Comparison of ENCODE assay signal across 27 mouse cellular contexts in the genomic region with DNA sequence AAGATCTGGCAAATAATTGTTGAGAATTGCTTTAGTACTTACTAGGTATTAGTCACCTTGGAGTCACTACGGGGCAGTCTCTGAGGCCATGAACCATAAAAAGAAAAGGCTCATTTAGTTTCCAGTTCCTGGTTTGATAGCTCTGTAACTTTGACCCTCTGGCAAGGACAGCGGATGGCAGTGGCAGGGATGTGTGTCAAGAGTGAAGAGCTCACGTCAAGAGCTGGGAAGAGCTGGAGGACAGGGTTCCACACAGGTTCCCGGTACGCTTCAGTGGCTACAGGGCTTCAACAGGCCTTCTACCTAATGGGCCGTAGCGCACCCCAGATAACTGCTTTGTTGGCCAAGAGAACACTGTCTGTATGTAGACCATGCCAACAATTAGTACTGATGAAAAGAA.
A peak's percentile ranks its signal among the peaks of the same experiment; 100 is the strongest.
DNase-seq lines count a peak whose midpoint lies in the region; ATAC-seq and TF ChIP-seq lines count a peak whose summit lies in the region.
"Had no signal": no experiment of that assay in that cellular context is flagged by ENCODE, and none has a peak within 500 bp of the region (broad histone marks: within the 10 kb centered on the region; RNA-seq: fewer than 3 reads in every experiment).

No protein-coding gene starts in this region.

- no peaks in the 10 kb centered on the region for H3K9me3 ChIP-seq in kidney, embryonic 16.5 days (ENCODE audit: low read length)
- H3K9me3 ChIP-seq: embryonic facial prominence, embryonic 10.5 days; embryonic facial prominence, embryonic 15.5 days; forebrain, embryonic 12.5 days; hindbrain, embryonic 12.5 days; limb, embryonic 12.5 days; neural tube, embryonic 12.5 days had no signal

- ATAC-seq in kidney, embryonic 16.5 days (ENCODE audit: low FRiP score, low TSS enrichment) = peak; percentile 31; the same call in 1 of the 2 replicates
- ATAC-seq: hindbrain, postnatal 0 days; liver, postnatal 0 days had no signal

- WGBS in kidney, embryonic 16.5 days = 45% methylated on average over 7 of the region's 7 CpGs
- WGBS in small intestine, adult 2 months = 59% methylated on average over 7 of the region's 7 CpGs

- no peaks in the 10 kb centered on the region for H3K36me3 ChIP-seq in kidney, embryonic 16.5 days (ENCODE audit: insufficient read depth, low read length)
- no peaks in the 10 kb centered on the region for H3K36me3 ChIP-seq in small intestine, adult 2 months (ENCODE audit: control insufficient read depth, insufficient read depth, low read length)
- H3K36me3 ChIP-seq: embryonic facial prominence, embryonic 10.5 days; embryonic facial prominence, embryonic 15.5 days; forebrain, embryonic 12.5 days; limb, embryonic 12.5 days; neural tube, embryonic 12.5 days had no signal

- peaks cover 10% of the 10 kb centered on the region; the same call in 1 of the 2 replicates for H3K4me1 ChIP-seq in kidney, embryonic 16.5 days (ENCODE audit: insufficient read depth, low read length)
- H3K4me1 ChIP-seq in small intestine, adult 2 months (ENCODE audit: control insufficient read depth, insufficient read depth, insufficient read length, low read length) = no peaks in the 10 kb centered on the region; the same call in 1 of the 2 replicates
- H3K4me1 ChIP-seq: embryonic facial prominence, embryonic 10.5 days; embryonic facial prominence, embryonic 15.5 days; neural tube, embryonic 12.5 days had no signal

- H3K27ac ChIP-seq in kidney, embryonic 16.5 days (ENCODE audit: low read length) = no peak overlapping the region
- H3K27ac ChIP-seq in small intestine, adult 2 months (ENCODE audit: insufficient read depth, low read depth, low read length) = peak overlapping the region; percentile 35; the same call in 1 of the 2 replicates
- H3K27ac ChIP-seq: embryonic facial prominence, embryonic 10.5 days; embryonic facial prominence, embryonic 15.5 days; forebrain, embryonic 12.5 days; hindbrain, embryonic 12.5 days; hindbrain, postnatal 0 days; limb, embryonic 12.5 days; neural tube, embryonic 12.5 days had no signal

- H3K4me3 ChIP-seq in kidney, embryonic 16.5 days (ENCODE audit: low read length) = no peak overlapping the region
- no peak overlapping the region for H3K4me3 ChIP-seq in small intestine, adult 2 months (ENCODE audit: low read depth, low read length)
- H3K4me3 ChIP-seq: embryonic facial prominence, embryonic 10.5 days; embryonic facial prominence, embryonic 15.5 days; forebrain, embryonic 12.5 days; hindbrain, embryonic 12.5 days; limb, embryonic 12.5 days; myocyte; neural tube, embryonic 12.5 days had no signal

- H3K27me3 ChIP-seq in kidney, embryonic 16.5 days (ENCODE audit: insufficient read depth, low read length) = 0 out of 2 replicates have a peak, but pooled peaks cover 2% of the 10 kb centered on the region
- no peaks in the 10 kb centered on the region for H3K27me3 ChIP-seq in small intestine, adult 2 months (ENCODE audit: control insufficient read depth, insufficient read depth, low read length)
- H3K27me3 ChIP-seq: CH12.LX; embryonic facial prominence, embryonic 15.5 days; forebrain, embryonic 12.5 days; hindbrain, embryonic 12.5 days; limb, embryonic 12.5 days; neural tube, embryonic 12.5 days had no signal

- H3K4me2 ChIP-seq in kidney, embryonic 16.5 days (replicated peaks; ENCODE audit: low read depth, low read length) = no peak overlapping the region
- H3K4me2 ChIP-seq: embryonic facial prominence, embryonic 15.5 days; forebrain, embryonic 12.5 days; hindbrain, embryonic 12.5 days; limb, embryonic 12.5 days; liver, embryonic 11.5 days; midbrain, embryonic 11.5 days; neural tube, embryonic 12.5 days had no signal

- intact Hi-C loops in left cerebral cortex, postnatal 25 days (cut with DNase I) = no loop called here

- no peak for TF ChIP-seq POLR2A in small intestine, adult 2 months (IDR thresholded peaks at IDR 0.05; ENCODE audit: low read depth, low read length)

- DNase-seq in adrenal gland, adult 2 months = peak; percentile 20
- no peak for DNase-seq in adrenal gland, postnatal 14 days
- peak; percentile 18 for DNase-seq in testis, postnatal 10 days (ENCODE audit: low spot score)
- no peak for DNase-seq in testis, postnatal 14 days (ENCODE audit: low spot score)
- no peak for DNase-seq in left cerebral cortex, postnatal 25 days (ENCODE audit: low spot score in 2 of 2)
- no peak for DNase-seq in adipocyte (ENCODE audit: low spot score)
- DNase-seq: cerebellum, adult 18-20 months; cerebellum, postnatal 25 days; gastrocnemius, postnatal 10 days; heart, postnatal 14 days; liver, postnatal 0 days; lung, postnatal 36 days; right cerebral cortex, postnatal 4 days; thymus, postnatal 25 days had no signal

- no peak for TF ChIP-seq CTCF in small intestine, adult 2 months (IDR thresholded peaks at IDR 0.05; ENCODE audit: extremely low read depth, insufficient read length, insufficient replicate concordance, low read depth, low read length)

- H3K9ac ChIP-seq in kidney, embryonic 16.5 days (replicated peaks; ENCODE audit: low read length) = no peak overlapping the region
- H3K9ac ChIP-seq: embryonic facial prominence, embryonic 15.5 days; forebrain, embryonic 12.5 days; hindbrain, embryonic 12.5 days; limb, embryonic 12.5 days; liver, postnatal 0 days; neural tube, embryonic 12.5 days had no signal

Comparison
In these comparisons a context has a peak if more than half of its experiments do, and no peak if none do; other contexts are left out.
1. DNase-seq: peak in adrenal gland, adult 2 months (single experiment) and testis, postnatal 10 days (single experiment); none in adrenal gland, postnatal 14 days (single experiment), testis, postnatal 14 days (single experiment), left cerebral cortex, postnatal 25 days (0 of 2) and adipocyte (single experiment).